Mouse (Mus musculus): ENCODE results near the gene Kcnc2.

Kcnc2 gene

GRCm38 (mm10) chr10:112397194-112397593 lies 126.3 kb downstream of the Kcnc2 start:
- DNase-seq: no peak

- DNase-seq: no peak
These were observed 129.9 kb downstream of the Kcnc2 start for GRCm38 (mm10) chr10:112400591-112401404.

GRCm38 (mm10) chr10:112409525-112409924 lies 138.6 kb downstream of the Kcnc2 start:
- DNase-seq: no peak

GRCm38 (mm10) chr10:112423327-112423726 lies 152.4 kb downstream of the Kcnc2 start:
- no peak for DNase-seq

GRCm38 (mm10) chr10:112436950-112437349 lies 166.0 kb downstream of the Kcnc2 start:
- DNase-seq: no peak

- no peak for DNase-seq
These were observed 173.7 kb downstream of the Kcnc2 start for GRCm38 (mm10) chr10:112444640-112445039.

GRCm38 (mm10) chr10:112450910-112451309 lies 180.0 kb downstream of the Kcnc2 start:
- DNase-seq: no peak

GRCm38 (mm10) chr10:112468689-112469384 lies 197.9 kb downstream of the Kcnc2 start:
- no peak for DNase-seq

GRCm38 (mm10) chr10:112474122-112474810 lies 203.3 kb downstream of the Kcnc2 start:
- no peak for DNase-seq

- no peak for DNase-seq
These were observed 210.5 kb downstream of the Kcnc2 start for GRCm38 (mm10) chr10:112481461-112481860.

GRCm38 (mm10) chr10:112481921-112482607 lies 211.1 kb downstream of the Kcnc2 start:
- DNase-seq: no peak

- DNase-seq: no peak
These were observed 213.6 kb downstream of the Kcnc2 start for GRCm38 (mm10) chr10:112484387-112485105.

- DNase-seq: no peak
These were observed 214.9 kb downstream of the Kcnc2 start for GRCm38 (mm10) chr10:112485819-112486218.

GRCm38 (mm10) chr10:112488751-112489150 lies 217.8 kb downstream of the Kcnc2 start:
- DNase-seq: no peak
